Mouse (Mus musculus) kidney, postnatal 0 days (tissue): ENCODE measurements around the gene Ctsa. TPM values are rescaled to one million over a fixed set of nuclear protein-coding genes. Genes with fewer than 3 reads are reported as not detected.
"Not testable (repeated sequence)": the region's sequence is repeated elsewhere in the genome, so short reads cannot be mapped to it uniquely, and the experiment has no call there.

Experiments used
- ATAC-seq: fragments of 200-750 bp; cut with Nextera tagmentation; replicated peaks from 2 replicates; pipeline ENCODE4 v1.8.0; 2017; ENCODE audit warnings: low read depth, moderate number of reproducible peaks, moderate TSS enrichment, moderate library complexity; ENCODE audit not compliant: low FRiP score
- DNase-seq: peaks from one replicate; pipeline ENCODE4 v3.0.0-alpha.2; 2016; ENCODE audit warnings: low spot score
- H3K27ac ChIP-seq: fragments of 300-500 bp; sonication (generic); 2 replicates; pipeline ENCODE4 v1.5.1; 2014; ENCODE audit warnings: mild to moderate bottlenecking
- H3K27me3 ChIP-seq: fragments of 300-500 bp; sonication (generic); 2 replicates; pipeline ENCODE4 v1.6.1; 2014; ENCODE audit warnings: low read length, mixed read lengths; ENCODE audit not compliant: insufficient read depth
- H3K36me3 ChIP-seq: fragments of 300-500 bp; sonication (generic); 2 replicates; pipeline ENCODE4 v1.6.1; 2014; ENCODE audit warnings: low read length, mixed read lengths; ENCODE audit not compliant: insufficient read depth
- H3K4me1 ChIP-seq: fragments of 300-500 bp; sonication (generic); replicated peaks from 2 replicates; pipeline ENCODE4 v1.6.1; 2014; ENCODE audit warnings: antibody characterized with exemption, low read length, mixed read lengths; ENCODE audit not compliant: insufficient read depth
- H3K4me2 ChIP-seq: fragments of 300-500 bp; sonication (generic); 2 replicates; pipeline ENCODE4 v1.6.1; 2014; ENCODE audit warnings: mild to moderate bottlenecking, low read length, moderate library complexity, mixed read lengths
- H3K4me3 ChIP-seq: fragments of 300-500 bp; sonication (generic); replicated peaks from 2 replicates; pipeline ENCODE4 v1.5.1; 2014; ENCODE audit warnings: low read depth, low read length
- H3K9ac ChIP-seq: fragments of 300-500 bp; sonication (generic); 2 replicates; pipeline ENCODE4 v1.6.1; 2014; ENCODE audit warnings: low read depth, low read length
- H3K9me3 ChIP-seq: fragments of 300-500 bp; sonication (generic); replicated peaks from 2 replicates; pipeline ENCODE4 v1.6.1; 2016; ENCODE audit warnings: low read length, inconsistent platforms, mixed read lengths
- CTCF ChIP-seq: IDR thresholded peaks from 2 replicates; pipeline ENCODE4 v1.5.1; 2016; ENCODE audit warnings: antibody characterized with exemption, low read depth, mild to moderate bottlenecking, moderate library complexity
- WGBS: fragments of 180-500 bp; shearing (Covaris S2); extraction: QIAGEN DNeasy Blood & Tissue Kit; methylation state at CpG from one replicate; pipeline ENCODE4 v1.1.7; 2014; 5-methylcytosine and 5-hydroxymethylcytosine counted together
- polyA plus RNA-seq: library from polyadenylated mRNA; unstranded; fragments of >200 nt; fragmentation: Nextera tagmentation; extraction: Ambion mirVana; gene quantifications from 2 replicates; pipeline ENCODE4 v1.2.1, GENCODE M21; 2015

Gene Ctsa
- polyA plus RNA-seq, 1 experiment from 2014 or later = 219 TPM

GRCm38 (mm10) chr2:164850061-164850460, 17.4 kb downstream of the Ctsa start:
- no peaks in the 10 kb centered on the region; the same call in 1 of the 2 replicates for H3K27me3 ChIP-seq
- H3K4me1 ChIP-seq = no peaks in the 10 kb centered on the region
- no peak overlapping the region for H3K27ac ChIP-seq
- H3K4me3 ChIP-seq = no peak overlapping the region
- DNase-seq (no peak), ATAC-seq (no peak)
- 41% methylated on average over 8 of the region's 8 CpGs for WGBS
- no peak for TF ChIP-seq CTCF
- H3K4me2 ChIP-seq = no peak overlapping the region
- H3K9ac ChIP-seq = no peak overlapping the region
- H3K36me3 ChIP-seq = no peaks in the 10 kb centered on the region
- no peaks in the 10 kb centered on the region for H3K9me3 ChIP-seq

GRCm38 (mm10) chr2:164855572-164855971, 22.9 kb downstream of the Ctsa start:
- H3K4me1 ChIP-seq = peaks cover 12% of the 10 kb centered on the region; the same call in 1 of the 2 replicates
- not testable (repeated sequence) for H3K27ac ChIP-seq, H3K36me3 ChIP-seq, H3K4me3 ChIP-seq, H3K4me2 ChIP-seq, ATAC-seq, H3K9me3 ChIP-seq, H3K9ac ChIP-seq, DNase-seq, H3K27me3 ChIP-seq
- 81% methylated on average over 5 of the region's 5 CpGs for WGBS

- TF ChIP-seq CTCF = peak; percentile 33; the same call in 1 of the 2 replicates
- Histone ChIP-seq H3K4me2 (peak overlapping the region; percentile 95), H3K27me3 (no peaks in the 10 kb centered on the region; the same call in 1 of the 2 replicates), H3K9me3 (no peaks in the 10 kb centered on the region), H3K36me3 (no peaks in the 10 kb centered on the region), H3K9ac (peak overlapping the region; percentile 62; the same call in 1 of the 2 replicates), H3K4me1 (peaks cover 12% of the 10 kb centered on the region; the same call in 1 of the 2 replicates), H3K4me3 (peak overlapping the region; percentile 39), H3K27ac (no peak overlapping the region)
- DNase-seq (no peak), ATAC-seq (peak; percentile 17; the same call in 1 of the 2 replicates)
- WGBS = 2% methylated on average over 42 of the region's 42 CpGs
Measured at GRCm38 (mm10) chr2:164856309-164857100, 23.8 kb downstream of the Ctsa start.

GRCm38 (mm10) chr2:164857101-164857821, 24.6 kb downstream of the Ctsa start, which contains the start of gene Pltp:
Gene Pltp (minus strand): TSS chr2:164857711.
- WGBS = under 1% methylated on average over 47 of the region's 47 CpGs
- TF ChIP-seq CTCF = no peak
- ATAC-seq (peak; percentile 40), DNase-seq (peak; percentile 84)
- peak within 1 kb of the TSS; percentile 95 for H3K4me2 ChIP-seq
- H3K27ac ChIP-seq = 0 out of 2 replicates have a peak within 1 kb of the TSS, but pooled peaks have one; percentile 47
- no peaks in the 10 kb centered on the region; the same call in 1 of the 2 replicates for H3K27me3 ChIP-seq
- no peaks in the 10 kb centered on the region for H3K36me3 ChIP-seq
- H3K9me3 ChIP-seq = no peaks in the 10 kb centered on the region
- H3K9ac ChIP-seq = peak within 1 kb of the TSS; percentile 62; the same call in 1 of the 2 replicates
- H3K4me1 ChIP-seq = peaks cover 17% of the 10 kb centered on the region; the same call in 1 of the 2 replicates
- peak within 1 kb of the TSS; percentile 39 for H3K4me3 ChIP-seq

- no peaks in the 10 kb centered on the region; the same call in 1 of the 2 replicates for H3K27me3 ChIP-seq
- peak overlapping the region; percentile 39 for H3K4me3 ChIP-seq
- 0 out of 2 replicates have a peak overlapping the region, but pooled peaks have one; percentile 15 for H3K27ac ChIP-seq
- H3K9me3 ChIP-seq = no peaks in the 10 kb centered on the region
- H3K36me3 ChIP-seq = no peaks in the 10 kb centered on the region
- no peak for TF ChIP-seq CTCF
- H3K9ac ChIP-seq = peak overlapping the region; percentile 62; the same call in 1 of the 2 replicates
- no peak for ATAC-seq
- WGBS = 13% methylated on average over 19 of the region's 19 CpGs
- H3K4me1 ChIP-seq = peaks cover 17% of the 10 kb centered on the region; the same call in 1 of the 2 replicates
- peak overlapping the region; percentile 95 for H3K4me2 ChIP-seq
- no peak for DNase-seq
Measured at GRCm38 (mm10) chr2:164857842-164858553, 25.3 kb downstream of the Ctsa start.
